Mouse (Mus musculus) liver, embryonic 14.5 days (tissue): ENCODE data around the gene Dnajc21.

Experiments
- CTCF ChIP-seq: IDR thresholded peaks from 2 replicates; pipeline ENCODE4 v1.5.1; 2016; ENCODE audit warnings: antibody characterized with exemption, low read depth, control low read depth
- EP300 ChIP-seq: IDR thresholded peaks from 2 replicates; pipeline ENCODE4 v1.6.1; 2016; ENCODE audit warnings: antibody characterized with exemption, low read depth

- TF ChIP-seq CTCF = peak; percentile 21; the same call in 1 of the 2 replicates
- no peak for TF ChIP-seq EP300
Observed at GRCm38 (mm10) chr15:10485484-10486364, 15.4 kb upstream of the Dnajc21 start, which contains the start of the genes Brix1 and Rad1.
